Mouse (Mus musculus): ENCODE results near the gene a. TPM values are rescaled to one million over a fixed set of nuclear protein-coding genes. Genes with fewer than 3 reads are reported as not detected.
A peak's percentile ranks its signal among the peaks of the same experiment; 100 is the strongest.

The a gene
- polyA plus RNA-seq, 1 experiment from 2014 or later: 0.36 TPM

DNA sequence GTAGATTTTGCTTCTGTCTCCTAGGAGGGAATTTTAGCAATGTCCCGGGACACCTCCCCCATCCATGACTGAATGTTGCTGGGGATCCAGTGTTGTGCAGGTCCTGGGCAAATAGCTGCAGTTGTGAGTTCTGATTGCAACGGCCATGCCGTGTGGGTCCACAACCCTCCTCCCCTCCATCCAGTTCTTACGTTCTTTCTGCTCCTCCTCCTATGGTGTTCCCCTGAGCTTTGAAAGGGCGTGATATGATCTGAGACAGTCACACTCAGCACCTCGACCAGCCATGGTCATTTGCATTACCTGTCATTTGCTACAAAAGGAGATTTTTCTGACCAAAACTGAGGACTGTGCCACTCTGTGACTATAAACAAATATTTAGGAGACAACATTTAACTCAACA is 284.4 kb downstream of the a start:
- 70% methylated on average over 6 of the region's 6 CpGs for WGBS (ENCODE audit: insufficient replicate concordance)
- Histone ChIP-seq H3K4me3 (no peak overlapping the region), H3K4me2 (peak overlapping the region; percentile 94; the same call in 1 of the 2 replicates), H3K9me3 (replicated peaks) (no peaks in the 10 kb centered on the region), H3K36me3 (no peaks in the 10 kb centered on the region), H3K4me1 (peaks cover 49% of the 10 kb centered on the region), H3K27ac (no peak overlapping the region), H3K9ac (no peak overlapping the region), H3K27me3 (replicated peaks) (no peaks in the 10 kb centered on the region)
- ATAC-seq: no peak

DNA sequence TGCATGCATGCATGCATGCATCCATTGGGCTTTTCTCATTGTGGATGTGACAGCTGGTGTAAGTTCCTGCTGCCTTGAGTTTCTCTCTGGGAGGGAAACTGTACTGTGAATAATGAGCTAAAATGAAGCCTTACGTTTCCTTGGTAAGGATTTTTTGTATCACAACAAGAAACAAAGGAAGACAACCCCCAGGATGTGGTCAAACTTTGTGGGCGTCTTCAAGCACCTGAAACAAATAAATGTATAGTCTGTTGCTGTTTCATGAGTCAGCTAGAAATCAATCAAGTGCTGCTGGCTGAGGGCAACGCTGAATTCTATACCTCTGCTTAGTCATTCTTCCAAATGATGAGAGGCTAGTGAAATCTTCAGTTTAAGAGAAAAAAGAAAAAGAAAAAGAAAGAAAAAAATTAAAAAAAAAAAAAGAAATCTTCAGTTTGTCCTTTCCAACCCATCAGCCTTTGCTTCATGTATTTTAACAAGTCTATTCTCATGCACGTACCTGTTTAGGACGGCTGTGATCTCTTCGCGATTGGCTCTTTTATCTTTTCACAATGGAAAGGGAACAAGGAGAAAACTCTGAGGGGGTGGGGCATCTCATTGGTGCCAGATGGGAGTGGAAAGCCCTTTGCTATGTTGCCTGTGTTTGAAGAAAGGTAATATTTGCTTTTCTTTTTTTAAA is 288.4 kb downstream of the a start:
- ATAC-seq: no peak

DNA sequence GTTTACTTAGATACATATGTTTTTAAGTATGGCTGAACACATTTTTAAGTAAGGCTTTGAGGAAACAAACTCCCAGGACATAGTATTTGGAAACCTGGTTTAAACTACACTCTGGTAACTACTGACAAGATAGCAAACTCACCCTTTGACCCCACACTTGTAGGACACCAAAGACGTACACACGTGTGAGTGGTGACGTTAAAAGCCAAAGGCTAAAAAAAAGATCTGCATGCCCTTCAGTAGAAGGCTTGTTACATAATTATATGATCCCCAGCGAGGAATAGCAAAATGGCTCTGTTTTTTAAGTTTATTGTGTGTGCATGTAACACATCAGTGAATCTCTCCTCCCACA is 289.0 kb downstream of the a start:
- Histone ChIP-seq H3K36me3 (no peaks in the 10 kb centered on the region), H3K9ac (no peak overlapping the region), H3K4me3 (no peak overlapping the region), H3K27me3 (replicated peaks) (no peaks in the 10 kb centered on the region), H3K4me1 (peaks cover 13% of the 10 kb centered on the region), H3K9me3 (replicated peaks) (no peaks in the 10 kb centered on the region), H3K4me2 (no peak overlapping the region), H3K27ac (no peak overlapping the region)
- no peak for ATAC-seq
- WGBS (ENCODE audit: insufficient replicate concordance): 58% methylated on average over 4 of the region's 4 CpGs

More for the DNA sequence above, 288.4 kb downstream of the a start:
- Histone ChIP-seq H3K4me3 (no peak overlapping the region), H3K36me3 (no peaks in the 10 kb centered on the region), H3K9me3 (replicated peaks) (no peaks in the 10 kb centered on the region), H3K4me1 (peaks cover 18% of the 10 kb centered on the region), H3K9ac (no peak overlapping the region), H3K4me2 (no peak overlapping the region), H3K27ac (no peak overlapping the region), H3K27me3 (replicated peaks) (no peaks in the 10 kb centered on the region)
- WGBS (ENCODE audit: insufficient replicate concordance): 30% methylated on average over 7 of the region's 7 CpGs

DNA sequence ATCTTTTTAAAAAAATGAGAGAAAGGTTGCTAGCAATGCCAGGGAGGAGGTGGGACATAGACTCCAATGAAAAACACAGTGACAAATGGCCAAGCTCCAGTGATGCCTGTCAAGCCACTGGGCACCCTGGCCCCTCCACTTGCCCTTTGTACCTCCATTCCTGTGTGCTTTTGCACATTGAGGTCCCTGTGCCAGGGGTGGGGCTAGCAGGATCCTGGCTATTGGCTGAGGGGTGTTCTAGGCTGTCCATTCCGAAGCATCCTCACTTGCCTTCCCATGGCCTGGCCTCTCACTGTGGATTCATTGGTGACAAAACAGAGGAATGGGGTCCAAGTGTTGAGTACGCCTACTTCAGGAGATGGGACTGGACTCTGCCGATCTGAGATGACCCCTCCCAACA is 289.9 kb downstream of the a start:
- ATAC-seq: peak; percentile 13; the same call in 1 of the 2 replicates
- Histone ChIP-seq H3K4me3 (no peak overlapping the region), H3K27me3 (replicated peaks) (no peaks in the 10 kb centered on the region), H3K36me3 (no peaks in the 10 kb centered on the region), H3K9me3 (replicated peaks) (no peaks in the 10 kb centered on the region), H3K4me2 (no peak overlapping the region), H3K4me1 (peaks cover 6% of the 10 kb centered on the region; the same call in 1 of the 2 replicates), H3K9ac (no peak overlapping the region), H3K27ac (no peak overlapping the region)
- 81% methylated on average over 3 of the region's 3 CpGs for WGBS (ENCODE audit: insufficient replicate concordance)

DNA sequence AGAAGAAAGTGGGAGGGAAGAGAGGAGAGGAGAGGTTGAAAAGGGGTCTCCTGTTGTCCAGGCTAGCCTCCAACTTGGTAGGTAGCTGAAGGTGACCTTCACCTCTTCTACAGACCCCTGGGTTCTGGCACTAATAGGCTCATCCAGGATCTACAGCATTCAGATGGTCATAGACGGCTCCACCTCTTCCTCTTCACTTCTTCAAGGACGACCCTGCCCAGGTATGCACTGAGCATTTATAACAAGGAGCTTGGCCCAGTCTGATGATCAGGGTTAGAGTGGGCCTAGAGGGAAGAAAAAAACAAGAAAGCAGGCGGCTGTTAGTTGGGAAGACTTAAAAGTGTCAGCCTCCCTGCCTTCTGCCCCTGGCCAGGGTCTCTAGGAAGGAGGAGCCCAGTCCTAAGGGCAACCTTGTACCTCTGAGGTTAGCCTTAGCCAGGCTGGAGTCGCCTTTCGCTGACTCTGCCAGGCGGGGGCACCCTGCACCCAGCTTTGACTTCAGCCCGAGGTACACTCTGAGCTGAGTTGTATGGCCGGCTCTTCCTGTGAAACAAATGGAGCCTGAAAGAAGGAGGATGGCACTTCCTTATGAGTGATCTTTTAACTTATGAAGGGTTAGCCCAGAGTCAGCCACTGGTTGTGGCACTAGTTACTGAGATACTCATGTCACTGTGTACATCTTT is 291.1 kb downstream of the a start:
- H3K9ac ChIP-seq: no peak overlapping the region
- H3K4me2 ChIP-seq: no peak overlapping the region
- H3K36me3 ChIP-seq: no peaks in the 10 kb centered on the region
- 15% methylated on average over 8 of the region's 8 CpGs for WGBS (ENCODE audit: insufficient replicate concordance)
- H3K27me3 ChIP-seq (replicated peaks): no peaks in the 10 kb centered on the region
- no peaks in the 10 kb centered on the region for H3K9me3 ChIP-seq (replicated peaks)
- H3K27ac ChIP-seq: no peak overlapping the region
- no peak overlapping the region for H3K4me3 ChIP-seq
- H3K4me1 ChIP-seq: peaks cover 6% of the 10 kb centered on the region; the same call in 1 of the 2 replicates
- peak; percentile 69 for ATAC-seq

DNA sequence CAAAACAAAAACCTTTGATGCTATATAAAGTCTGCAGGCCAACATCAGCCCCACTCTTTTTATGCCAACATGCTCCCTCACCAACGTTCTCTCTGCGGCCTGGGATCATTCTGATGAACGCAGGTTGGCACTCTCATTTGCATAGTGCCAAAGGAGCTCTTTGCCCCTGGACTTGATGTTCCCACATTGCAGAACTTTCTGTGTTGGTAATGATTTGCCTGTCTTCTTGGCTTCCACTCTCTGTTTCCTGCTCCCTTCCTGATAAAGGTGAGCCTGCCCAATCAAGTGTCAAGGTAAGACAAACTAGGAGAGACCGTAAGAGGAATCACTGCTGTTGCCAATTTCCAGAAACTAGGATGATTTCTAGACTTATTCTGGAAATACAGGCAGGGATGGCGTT is 293.3 kb downstream of the a start:
- Histone ChIP-seq H3K4me2 (no peak overlapping the region), H3K36me3 (no peaks in the 10 kb centered on the region), H3K27me3 (replicated peaks) (no peaks in the 10 kb centered on the region), H3K4me1 (peaks cover 17% of the 10 kb centered on the region), H3K4me3 (no peak overlapping the region), H3K9me3 (replicated peaks) (no peaks in the 10 kb centered on the region), H3K9ac (no peak overlapping the region), H3K27ac (no peak overlapping the region)
- WGBS (ENCODE audit: insufficient replicate concordance): 73% methylated on average over 5 of the region's 5 CpGs
- ATAC-seq: no peak

DNA sequence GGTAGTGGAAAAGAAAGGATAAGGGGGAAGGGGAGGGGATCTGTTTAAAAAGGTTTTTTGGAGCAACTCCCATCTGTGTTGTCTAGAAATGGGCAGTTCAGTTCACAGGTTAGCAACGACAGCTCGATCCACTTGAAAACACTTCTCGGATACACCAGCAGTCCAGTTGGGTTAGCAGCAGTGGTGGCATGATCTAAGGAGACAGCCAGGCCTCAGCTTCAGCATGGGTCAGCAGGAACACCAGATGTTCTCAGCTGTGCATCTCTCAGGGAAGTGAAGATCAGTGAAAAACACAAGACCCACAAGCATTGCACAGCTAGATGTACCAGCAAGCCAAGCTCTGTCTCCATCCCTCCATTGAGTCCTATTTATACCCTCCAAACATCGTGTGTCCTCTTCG is 295.1 kb downstream of the a start:
- ATAC-seq: no peak
- no peaks in the 10 kb centered on the region for H3K9me3 ChIP-seq (replicated peaks)
- no peaks in the 10 kb centered on the region for H3K36me3 ChIP-seq
- H3K4me2 ChIP-seq: no peak overlapping the region
- no peaks in the 10 kb centered on the region for H3K27me3 ChIP-seq (replicated peaks)
- no peak overlapping the region for H3K27ac ChIP-seq
- 70% methylated on average over 5 of the region's 5 CpGs for WGBS (ENCODE audit: insufficient replicate concordance)
- peaks cover 22% of the 10 kb centered on the region for H3K4me1 ChIP-seq
- H3K4me3 ChIP-seq: no peak overlapping the region
- no peak overlapping the region for H3K9ac ChIP-seq

DNA sequence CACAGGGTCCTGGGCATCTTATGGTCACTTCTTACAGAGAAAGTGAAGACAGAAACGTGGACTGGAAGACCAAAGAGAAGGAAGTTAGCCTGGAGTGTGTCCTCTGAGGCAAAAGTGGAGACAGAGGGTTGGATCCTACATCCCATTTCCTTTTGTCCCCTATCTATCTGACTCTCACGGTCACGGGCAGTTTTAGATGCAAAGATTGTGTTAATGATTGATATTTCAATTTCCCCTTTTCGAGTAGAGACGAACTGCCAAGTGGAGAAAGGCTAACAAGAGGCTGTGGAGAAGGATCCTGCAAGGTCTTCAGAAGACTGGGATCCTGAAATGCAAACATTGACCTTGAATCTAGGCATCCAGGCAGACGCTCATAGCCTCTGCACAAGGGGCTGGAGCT is 297.1 kb downstream of the a start:
- Histone ChIP-seq H3K4me3 (no peak overlapping the region), H3K9ac (no peak overlapping the region), H3K9me3 (replicated peaks) (no peaks in the 10 kb centered on the region), H3K4me2 (no peak overlapping the region), H3K27ac (no peak overlapping the region), H3K36me3 (no peaks in the 10 kb centered on the region), H3K27me3 (replicated peaks) (no peaks in the 10 kb centered on the region), H3K4me1 (peaks cover 38% of the 10 kb centered on the region)
- 33% methylated on average over 6 of the region's 6 CpGs for WGBS (ENCODE audit: insufficient replicate concordance)
- no peak for ATAC-seq

DNA sequence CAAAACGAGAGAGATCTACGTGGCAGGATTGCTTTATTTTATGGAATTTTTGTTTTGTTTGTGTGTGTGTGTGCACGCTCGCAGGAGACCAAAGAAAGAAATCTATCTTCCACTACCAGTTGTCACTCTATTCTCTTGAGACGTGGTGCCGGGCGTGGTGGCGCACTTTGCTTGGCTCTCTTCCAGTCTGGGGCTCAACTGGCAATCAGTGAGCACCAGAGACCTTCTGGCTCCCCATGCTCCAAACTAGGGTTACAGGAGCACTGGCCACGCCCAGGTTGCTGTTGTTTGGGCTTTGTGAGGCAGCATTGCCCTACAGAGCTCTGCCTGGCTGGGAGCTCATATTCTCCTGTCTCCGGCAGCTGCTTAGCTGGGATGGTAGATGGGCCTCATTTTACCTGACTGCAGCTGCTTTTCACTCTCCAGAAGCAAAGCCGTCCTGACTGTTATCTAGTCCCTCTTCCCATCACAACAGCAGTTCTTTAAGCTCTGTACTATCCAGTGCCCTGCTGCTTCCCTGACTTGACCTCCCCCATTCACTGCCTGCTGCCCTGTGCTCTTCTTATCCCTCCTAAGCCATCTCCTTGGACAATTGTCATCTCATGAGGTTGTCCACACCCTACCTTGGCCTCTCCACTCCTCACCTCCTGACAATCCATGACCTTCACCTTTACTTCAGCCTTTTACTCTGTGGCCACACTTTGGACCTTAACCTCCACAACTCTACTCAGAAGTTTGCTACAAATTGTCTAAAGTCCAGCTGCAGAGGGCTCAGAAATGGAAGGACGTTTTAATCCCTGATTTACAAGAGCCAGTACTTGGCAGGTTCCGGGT is 299.9 kb downstream of the a start:
- H3K4me2 ChIP-seq: peak overlapping the region; percentile 45
- 32% methylated on average over 13 of the region's 13 CpGs for WGBS (ENCODE audit: insufficient replicate concordance)
- no peaks in the 10 kb centered on the region for H3K9me3 ChIP-seq (replicated peaks)
- H3K9ac ChIP-seq: no peak overlapping the region
- no peaks in the 10 kb centered on the region for H3K27me3 ChIP-seq (replicated peaks)
- no peak overlapping the region for H3K4me3 ChIP-seq
- H3K27ac ChIP-seq: peak overlapping the region; percentile 77
- peak; percentile 90 for ATAC-seq
- H3K4me1 ChIP-seq: peaks cover 45% of the 10 kb centered on the region
- H3K36me3 ChIP-seq: no peaks in the 10 kb centered on the region

DNA sequence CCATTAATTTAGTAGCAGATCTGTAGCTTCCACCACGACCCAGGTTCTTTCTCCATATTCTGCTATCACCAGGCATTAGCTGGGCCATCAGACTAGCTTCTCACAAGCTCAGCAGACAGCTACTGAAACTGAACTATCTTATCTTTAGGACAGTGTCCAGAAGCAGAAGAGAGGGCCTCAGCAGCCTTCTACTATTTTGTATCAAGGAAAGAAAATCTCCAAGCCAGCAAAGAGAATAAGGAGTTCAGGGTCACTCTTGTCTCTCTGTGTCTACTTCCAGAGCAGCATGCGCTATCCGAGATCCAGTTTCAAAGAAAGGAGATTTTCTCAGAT is 300.5 kb downstream of the a start:
- Histone ChIP-seq H3K9me3 (replicated peaks) (no peaks in the 10 kb centered on the region), H3K4me1 (peaks cover 45% of the 10 kb centered on the region), H3K4me2 (peak overlapping the region; percentile 45), H3K9ac (no peak overlapping the region), H3K27me3 (replicated peaks) (no peaks in the 10 kb centered on the region), H3K4me3 (no peak overlapping the region), H3K27ac (peak overlapping the region; percentile 77), H3K36me3 (no peaks in the 10 kb centered on the region)
- peak; percentile 62 for ATAC-seq
- WGBS (ENCODE audit: insufficient replicate concordance): 56% methylated on average over 3 of the region's 3 CpGs

DNA sequence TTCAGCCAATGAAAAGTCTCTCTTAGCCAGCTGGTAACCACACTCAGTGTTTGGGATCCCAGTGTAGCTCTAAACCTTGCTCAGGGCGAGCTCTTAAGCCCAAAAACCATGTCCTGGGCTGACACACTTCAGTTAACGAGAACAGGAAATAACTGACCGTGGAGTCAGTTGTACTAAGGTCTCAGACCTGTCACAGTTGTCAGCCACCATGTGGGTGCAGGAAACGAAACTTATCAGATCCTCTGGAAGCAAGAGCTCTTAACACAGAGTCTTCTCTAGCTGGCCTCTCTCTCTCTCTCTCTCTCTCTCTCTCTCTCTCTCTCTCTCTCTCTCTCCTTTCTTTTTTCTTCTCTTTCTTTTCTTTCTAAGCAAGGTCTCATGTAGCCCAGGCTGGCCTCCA is 302.2 kb downstream of the a start:
- Histone ChIP-seq H3K9me3 (replicated peaks) (no peaks in the 10 kb centered on the region), H3K27ac (peak overlapping the region; percentile 40; the same call in 1 of the 2 replicates)

DNA sequence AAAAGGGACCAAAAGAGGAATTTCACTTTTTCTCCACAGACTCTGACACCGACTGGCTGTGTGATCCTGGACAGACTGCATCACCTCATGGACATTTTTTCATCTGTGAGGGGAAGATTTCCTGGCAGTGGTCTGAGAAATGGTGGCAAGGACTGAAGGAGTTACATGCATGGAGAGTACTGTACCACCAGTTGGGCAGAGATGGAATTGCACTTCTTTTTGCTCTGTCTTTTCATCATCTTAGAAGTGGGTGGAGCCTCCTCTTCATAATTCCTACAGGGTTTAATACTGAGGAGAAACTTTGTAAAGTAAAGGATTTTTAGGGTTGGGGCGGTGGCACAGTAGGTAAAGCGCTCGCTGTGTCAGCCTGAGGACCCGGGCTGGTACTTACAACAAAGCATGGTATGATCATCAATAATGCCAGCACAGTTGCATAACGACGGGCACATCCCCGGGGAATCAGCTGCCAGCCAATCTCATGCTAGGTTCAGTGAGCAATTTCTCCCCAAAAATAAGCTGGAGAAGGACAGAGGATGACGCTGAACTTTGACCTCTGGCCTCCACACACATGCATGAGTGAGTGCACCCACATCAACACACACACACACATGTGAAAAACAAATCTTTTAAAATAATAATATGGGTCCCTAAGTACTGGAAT is 307.6 kb downstream of the a start:
- peaks cover 24% of the 10 kb centered on the region; the same call in 1 of the 2 replicates for H3K4me1 ChIP-seq
- no peaks in the 10 kb centered on the region for H3K36me3 ChIP-seq
- H3K27ac ChIP-seq: no peak overlapping the region
- WGBS (ENCODE audit: insufficient replicate concordance): 74% methylated on average over 9 of the region's 9 CpGs
- no peak overlapping the region for H3K4me2 ChIP-seq
- ATAC-seq: no peak
- H3K4me3 ChIP-seq: no peak overlapping the region
- no peaks in the 10 kb centered on the region for H3K9me3 ChIP-seq (replicated peaks)
- H3K27me3 ChIP-seq (replicated peaks): no peaks in the 10 kb centered on the region
- no peak overlapping the region for H3K9ac ChIP-seq

More for the DNA sequence above, 302.2 kb downstream of the a start:
- Histone ChIP-seq H3K27me3 (replicated peaks) (no peaks in the 10 kb centered on the region), H3K4me2 (peak overlapping the region; percentile 14; the same call in 1 of the 2 replicates), H3K4me1 (peaks cover 39% of the 10 kb centered on the region), H3K9ac (no peak overlapping the region), H3K4me3 (no peak overlapping the region), H3K36me3 (no peaks in the 10 kb centered on the region)
- ATAC-seq: no peak
- WGBS (ENCODE audit: insufficient replicate concordance): 14% methylated on average over 4 of the region's 4 CpGs

Measured in liver, embryonic 12.5 days (tissue).